Mouse (Mus musculus): ENCODE data around the gene Ippk.

DNA sequence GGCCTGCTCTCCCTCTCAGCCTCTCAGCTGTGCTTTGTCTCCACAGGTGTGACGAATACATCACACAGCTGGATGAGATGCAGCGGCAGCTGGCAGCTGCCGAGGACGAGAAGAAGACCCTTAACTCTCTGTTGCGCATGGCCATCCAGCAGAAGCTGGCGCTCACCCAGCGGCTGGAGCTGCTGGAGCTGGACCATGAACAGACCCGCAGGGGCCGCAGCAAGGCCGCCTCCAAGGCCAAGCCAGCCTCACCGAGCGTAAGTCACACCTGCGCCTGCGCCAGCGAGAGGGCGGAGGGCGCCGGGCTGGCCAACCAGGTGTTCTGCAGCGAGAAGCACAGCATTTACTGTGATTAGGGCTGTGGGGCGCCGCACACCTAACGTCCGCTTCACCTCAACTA, 38.1 kb upstream of the Ippk start:
- TF ChIP-seq CTCF (IDR thresholded peaks at IDR 0.05; ENCODE audit: insufficient read depth, low read depth, low read length) (no peak), POLR2A (IDR thresholded peaks at IDR 0.05; ENCODE audit: insufficient read depth, low read depth, low read length) (no peak)
